Mouse (Mus musculus) midbrain, embryonic 12.5 days (tissue): ENCODE measurements around the gene Amz2. TPM values are rescaled to one million over a fixed set of nuclear protein-coding genes. Genes with fewer than 3 reads are reported as not detected.

Experiments used
- ATAC-seq: fragments of 200-750 bp; cut with Nextera tagmentation; 2 replicates; pipeline ENCODE4 v1.8.0; 2017; ENCODE audit warnings: low read depth, moderate TSS enrichment, moderate library complexity; ENCODE audit not compliant: low FRiP score
- H3K27ac ChIP-seq: fragments of 300-500 bp; sonication (generic); replicated peaks from 2 replicates; pipeline ENCODE4 v1.5.1; 2016; ENCODE audit warnings: mild to moderate bottlenecking
- H3K27me3 ChIP-seq: fragments of 300-500 bp; sonication (generic); 2 replicates; pipeline ENCODE4 v1.6.1; 2016; ENCODE audit warnings: mild to moderate bottlenecking
- H3K36me3 ChIP-seq: fragments of 300-500 bp; sonication (generic); 2 replicates; pipeline ENCODE4 v1.6.1; 2016
- H3K4me1 ChIP-seq: fragments of 300-500 bp; sonication (generic); 2 replicates; pipeline ENCODE4 v1.6.1; 2016
- H3K4me2 ChIP-seq: fragments of 300-500 bp; sonication (generic); replicated peaks from 2 replicates; pipeline ENCODE4 v1.6.1; 2016; ENCODE audit warnings: mild to moderate bottlenecking, moderate library complexity
- H3K4me3 ChIP-seq: fragments of 300-500 bp; sonication (generic); 2 replicates; pipeline ENCODE4 v1.5.1; 2016; ENCODE audit warnings: mild to moderate bottlenecking
- H3K9ac ChIP-seq: fragments of 300-500 bp; sonication (generic); replicated peaks from 2 replicates; pipeline ENCODE4 v1.6.1; 2016; ENCODE audit warnings: mild to moderate bottlenecking, moderate library complexity
- H3K9me3 ChIP-seq: fragments of 300-500 bp; sonication (generic); 2 replicates; pipeline ENCODE4 v1.6.1; 2016; ENCODE audit warnings: mild to moderate bottlenecking
- WGBS: fragments of 180-500 bp; shearing (Covaris S2); methylation state at CpG from one replicate; pipeline ENCODE4 v1.1.7; 2016; 5-methylcytosine and 5-hydroxymethylcytosine counted together
- polyA plus RNA-seq: library from polyadenylated mRNA; unstranded; fragments of >200 nt; fragmentation: Nextera tagmentation; extraction: Ambion mirVana; gene quantifications from 2 replicates; pipeline ENCODE4 v1.2.1, GENCODE M21; 2016

Gene Amz2
- 47.0 and 47.1 TPM in 2 replicates for polyA plus RNA-seq

DNA sequence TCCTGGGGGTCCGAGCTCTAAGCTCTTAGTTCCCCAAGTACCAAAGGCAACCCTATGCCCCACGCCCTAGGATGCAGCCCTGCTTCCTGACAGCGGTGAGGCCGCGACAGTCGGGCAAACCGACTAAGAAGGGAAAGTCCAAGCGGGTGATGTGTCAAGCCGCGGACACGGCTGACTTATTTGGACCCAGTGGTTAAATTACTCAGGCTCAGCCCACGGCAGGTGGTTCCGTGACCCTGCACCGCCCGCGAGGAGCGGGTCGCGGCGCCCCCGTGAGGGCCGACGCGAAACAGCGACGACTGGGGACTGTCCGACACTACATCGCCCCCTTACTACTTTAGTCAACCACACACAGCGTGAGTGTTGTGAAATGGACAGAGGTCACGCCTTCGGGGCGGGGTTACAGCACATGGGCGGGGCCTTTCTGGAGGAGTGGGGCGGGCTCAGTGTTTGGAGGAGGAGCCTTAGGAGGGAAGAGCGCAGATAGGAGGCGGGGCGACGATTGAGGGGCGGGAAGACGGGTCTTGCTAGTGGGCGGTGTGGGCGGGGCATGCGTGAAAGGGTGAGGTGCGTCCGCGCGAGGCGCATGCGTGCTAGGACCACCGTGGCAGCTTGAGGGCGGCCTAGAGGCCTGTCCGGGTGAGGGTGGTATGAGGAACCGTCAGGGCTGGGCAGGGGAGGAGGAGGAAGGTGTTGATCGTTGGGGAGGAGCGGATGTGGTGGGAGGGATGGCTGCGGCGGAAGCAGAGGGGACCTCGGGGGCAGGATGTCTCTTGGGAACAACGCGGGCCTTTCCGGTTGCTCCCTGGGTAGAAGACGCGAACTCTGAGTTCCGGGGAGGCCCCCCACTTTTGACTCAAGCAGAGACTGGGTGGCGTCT is at the start of gene Amz2:
Gene Amz2 (plus strand): TSS at position 555 of the 880 bp plus-strand sequence.
- Histone ChIP-seq H3K4me2 (peak within 1 kb of the TSS; percentile 65), H3K9me3 (no peaks in the 10 kb centered on the region), H3K9ac (peak within 1 kb of the TSS; percentile 76), H3K4me1 (peaks cover 11% of the 10 kb centered on the region), H3K27ac (peak within 1 kb of the TSS; percentile 88), H3K36me3 (peaks cover 23% of the 10 kb centered on the region), H3K27me3 (0 out of 2 replicates have a peak, but pooled peaks cover 4% of the 10 kb centered on the region), H3K4me3 (peak within 1 kb of the TSS; percentile 67)
- ATAC-seq: peak; percentile 97
- under 1% methylated on average over 65 of the region's 65 CpGs for WGBS

DNA sequence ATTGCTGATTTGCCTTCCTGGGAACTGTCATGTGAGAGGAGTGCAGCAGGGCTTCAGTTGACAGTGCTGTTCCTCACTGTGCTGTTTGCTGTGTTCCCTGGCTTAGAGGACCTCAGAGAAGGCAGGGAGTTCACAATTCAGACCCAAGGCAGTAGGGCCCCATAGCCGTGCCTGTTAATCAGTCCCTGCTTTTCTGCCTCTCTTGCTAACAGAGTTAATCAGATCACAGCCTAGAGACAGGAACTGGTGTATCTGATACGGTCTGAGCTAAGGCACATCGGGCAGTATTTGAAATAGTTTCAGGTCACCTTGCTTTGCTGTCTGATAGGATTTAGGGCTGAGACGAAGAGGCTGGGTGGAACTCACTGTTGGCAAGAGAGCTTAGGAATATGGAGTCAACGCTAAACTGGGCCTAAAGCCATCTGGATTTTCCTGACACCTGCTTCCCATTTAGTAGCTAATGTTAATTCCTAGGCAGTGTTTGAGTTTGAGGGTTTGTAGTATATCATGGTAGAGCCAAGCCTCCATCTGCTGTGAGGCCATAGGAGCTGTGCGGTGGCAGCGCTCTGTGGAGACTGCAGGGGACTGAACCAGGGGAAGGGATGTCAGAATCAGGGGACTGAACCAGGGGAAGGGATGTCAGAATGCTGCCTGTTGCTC is 49.1 kb upstream of the Amz2 start:
- H3K27me3 ChIP-seq: no peaks in the 10 kb centered on the region
- H3K36me3 ChIP-seq: peaks cover 13% of the 10 kb centered on the region
- 57% methylated on average over 7 of the region's 7 CpGs for WGBS
- no peak overlapping the region for H3K4me2 ChIP-seq
- peaks cover 21% of the 10 kb centered on the region for H3K4me1 ChIP-seq
- no peak overlapping the region for H3K27ac ChIP-seq
- ATAC-seq: no peak
- H3K9ac ChIP-seq: no peak overlapping the region
- H3K4me3 ChIP-seq: no peak overlapping the region
- H3K9me3 ChIP-seq: no peaks in the 10 kb centered on the region

DNA sequence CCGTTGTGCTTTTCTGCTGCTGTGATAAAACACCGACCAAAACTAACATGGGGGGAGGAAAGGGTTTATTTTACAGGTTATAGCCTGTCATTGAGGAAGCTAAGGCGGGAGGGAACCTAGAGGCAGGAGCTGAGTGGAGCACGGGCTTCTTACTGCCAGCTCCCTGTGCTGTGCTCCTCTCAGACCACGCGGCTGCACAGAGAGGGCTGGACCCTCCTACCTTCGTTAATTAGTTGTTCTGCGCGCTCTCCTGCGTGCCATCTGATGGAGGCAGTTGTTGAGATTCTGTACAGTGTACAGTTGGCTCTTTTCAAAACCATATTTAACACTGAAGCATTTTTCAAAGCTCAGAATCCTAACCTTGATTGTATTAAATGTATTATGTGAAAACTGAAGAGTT is 48.3 kb upstream of the Amz2 start:
- no peaks in the 10 kb centered on the region for H3K27me3 ChIP-seq
- H3K4me1 ChIP-seq: peaks cover 21% of the 10 kb centered on the region
- no peak overlapping the region for H3K4me2 ChIP-seq
- no peak overlapping the region for H3K27ac ChIP-seq
- ATAC-seq: peak; percentile 49; the same call in 1 of the 2 replicates
- H3K9ac ChIP-seq: no peak overlapping the region
- peaks cover 13% of the 10 kb centered on the region for H3K36me3 ChIP-seq
- H3K9me3 ChIP-seq: no peaks in the 10 kb centered on the region
- H3K4me3 ChIP-seq: no peak overlapping the region
- WGBS: 70% methylated on average over 10 of the region's 10 CpGs

DNA sequence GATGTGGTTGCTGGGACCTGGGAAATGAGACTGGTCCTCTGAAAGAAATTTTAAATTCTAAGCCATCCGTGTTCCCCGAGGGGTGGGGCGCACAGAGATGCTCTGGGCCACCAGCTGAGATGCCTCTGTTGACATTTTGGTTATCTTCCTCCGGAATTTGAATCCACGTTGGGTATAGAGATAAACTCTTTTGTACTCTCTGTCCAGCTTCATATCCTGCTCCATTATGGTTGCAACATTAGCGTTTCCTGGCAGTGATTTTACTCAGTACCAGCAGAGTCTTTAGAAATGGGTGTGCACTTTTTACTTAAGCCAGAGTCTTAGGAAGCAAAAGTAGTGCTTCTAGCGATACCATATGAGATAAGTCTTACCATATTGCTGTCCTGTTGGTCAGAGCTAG is 47.7 kb upstream of the Amz2 start:
- Histone ChIP-seq H3K4me1 (peaks cover 21% of the 10 kb centered on the region), H3K36me3 (peaks cover 10% of the 10 kb centered on the region), H3K4me3 (no peak overlapping the region), H3K9me3 (no peaks in the 10 kb centered on the region), H3K4me2 (no peak overlapping the region), H3K9ac (no peak overlapping the region), H3K27ac (no peak overlapping the region), H3K27me3 (no peaks in the 10 kb centered on the region)
- ATAC-seq: no peak
- 74% methylated on average over 7 of the region's 7 CpGs for WGBS

DNA sequence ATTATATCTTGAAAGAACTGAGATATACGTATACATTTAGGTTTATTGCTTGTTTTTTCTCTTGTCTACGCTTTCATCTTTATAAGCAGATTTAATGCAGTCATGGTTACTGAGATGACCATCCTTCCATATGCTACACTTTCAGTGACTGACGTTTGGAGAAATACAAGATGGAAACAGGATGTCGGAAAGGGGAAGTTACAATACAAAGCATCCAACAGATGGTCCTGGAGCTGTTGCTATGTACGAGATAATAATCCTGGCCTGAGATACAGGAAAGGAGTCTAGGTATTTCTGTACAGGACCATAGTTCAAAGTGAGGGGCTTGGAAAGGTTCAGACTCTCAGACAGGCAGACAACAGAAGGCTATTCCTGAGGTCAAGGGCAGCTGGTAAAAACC is 45.1 kb upstream of the Amz2 start:
- Histone ChIP-seq H3K4me3 (no peak overlapping the region), H3K4me2 (no peak overlapping the region), H3K27ac (no peak overlapping the region), H3K9me3 (no peaks in the 10 kb centered on the region), H3K36me3 (no peaks in the 10 kb centered on the region), H3K27me3 (no peaks in the 10 kb centered on the region), H3K9ac (no peak overlapping the region), H3K4me1 (peaks cover 21% of the 10 kb centered on the region)
- WGBS: 87% methylated on average over 5 of the region's 5 CpGs
- ATAC-seq: no peak

DNA sequence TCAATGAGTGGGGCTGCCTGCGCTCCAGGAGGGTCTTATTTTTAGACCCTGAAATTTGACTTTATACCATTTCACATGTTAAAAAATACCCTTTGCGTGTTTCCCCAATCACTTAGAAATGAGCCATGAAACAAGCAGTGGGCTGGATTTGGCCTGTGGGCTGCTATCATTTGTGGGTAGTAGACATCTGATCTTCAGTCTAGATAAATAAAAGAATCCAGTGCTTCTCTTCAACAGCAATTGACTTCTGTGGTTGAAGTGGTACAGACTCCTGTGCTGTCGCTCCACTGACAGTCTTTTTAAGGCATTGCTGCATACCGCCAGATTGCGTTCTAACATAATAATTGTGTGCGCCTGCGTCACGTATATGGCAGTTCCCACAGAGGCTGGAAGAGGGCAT is 40.5 kb upstream of the Amz2 start:
- no peak for ATAC-seq
- Histone ChIP-seq H3K36me3 (no peaks in the 10 kb centered on the region), H3K9ac (no peak overlapping the region)

DNA sequence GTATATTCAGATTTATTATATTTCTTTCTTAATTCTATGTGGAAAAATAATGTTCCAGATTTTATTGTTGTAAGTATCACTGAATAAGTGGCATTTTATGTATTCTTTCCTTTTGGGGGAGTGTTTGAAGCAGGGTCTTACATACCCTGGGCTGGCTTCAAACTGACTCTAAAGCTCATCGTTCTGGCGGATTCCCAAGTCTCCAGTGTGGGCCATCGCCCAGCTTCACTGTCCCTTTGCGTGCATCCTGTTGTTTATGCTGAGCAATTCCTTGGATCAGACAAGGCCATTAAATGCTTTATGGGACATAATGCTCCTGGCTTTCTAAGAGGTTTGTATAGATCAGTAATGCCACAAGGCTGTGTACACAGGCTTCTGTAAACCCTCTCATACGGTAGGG is 36.7 kb upstream of the Amz2 start:
- Histone ChIP-seq H3K4me1 (no peaks in the 10 kb centered on the region), H3K9ac (no peak overlapping the region), H3K36me3 (peaks cover 8% of the 10 kb centered on the region; the same call in 1 of the 2 replicates), H3K9me3 (no peaks in the 10 kb centered on the region), H3K4me2 (no peak overlapping the region), H3K27me3 (no peaks in the 10 kb centered on the region), H3K4me3 (no peak overlapping the region), H3K27ac (no peak overlapping the region)
- ATAC-seq: no peak
- 91% methylated on average over 5 of the region's 5 CpGs for WGBS

More for the DNA sequence above, 40.5 kb upstream of the Amz2 start:
- 95% methylated on average over 8 of the region's 8 CpGs for WGBS
- Histone ChIP-seq H3K4me1 (no peaks in the 10 kb centered on the region), H3K27me3 (no peaks in the 10 kb centered on the region), H3K9me3 (no peaks in the 10 kb centered on the region), H3K4me2 (no peak overlapping the region), H3K4me3 (no peak overlapping the region), H3K27ac (no peak overlapping the region)

DNA sequence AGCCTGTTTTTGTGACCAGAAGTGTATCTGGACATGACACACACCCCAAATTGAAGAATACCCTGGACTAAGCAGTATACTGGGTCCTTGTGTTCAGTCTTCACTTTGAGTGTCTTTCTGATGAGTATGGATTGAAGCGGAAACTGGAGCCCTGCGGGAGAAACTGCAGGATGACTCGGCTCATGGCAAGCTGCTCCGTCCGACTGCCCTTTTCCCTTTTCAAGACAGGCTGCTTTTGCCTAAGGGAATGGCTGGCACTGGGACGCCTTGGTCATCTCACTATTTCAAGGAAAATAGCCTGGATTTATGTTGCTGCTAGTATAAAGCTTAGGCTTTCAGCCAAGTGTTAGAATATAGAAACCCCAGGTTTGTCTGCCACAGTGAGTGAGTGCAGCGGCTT is 34.5 kb upstream of the Amz2 start:
- WGBS: 85% methylated on average over 7 of the region's 7 CpGs
- Histone ChIP-seq H3K4me1 (no peaks in the 10 kb centered on the region), H3K9me3 (no peaks in the 10 kb centered on the region), H3K4me3 (no peak overlapping the region), H3K4me2 (no peak overlapping the region), H3K27me3 (no peaks in the 10 kb centered on the region), H3K9ac (no peak overlapping the region), H3K27ac (no peak overlapping the region), H3K36me3 (peaks cover 21% of the 10 kb centered on the region)
- ATAC-seq: no peak

DNA sequence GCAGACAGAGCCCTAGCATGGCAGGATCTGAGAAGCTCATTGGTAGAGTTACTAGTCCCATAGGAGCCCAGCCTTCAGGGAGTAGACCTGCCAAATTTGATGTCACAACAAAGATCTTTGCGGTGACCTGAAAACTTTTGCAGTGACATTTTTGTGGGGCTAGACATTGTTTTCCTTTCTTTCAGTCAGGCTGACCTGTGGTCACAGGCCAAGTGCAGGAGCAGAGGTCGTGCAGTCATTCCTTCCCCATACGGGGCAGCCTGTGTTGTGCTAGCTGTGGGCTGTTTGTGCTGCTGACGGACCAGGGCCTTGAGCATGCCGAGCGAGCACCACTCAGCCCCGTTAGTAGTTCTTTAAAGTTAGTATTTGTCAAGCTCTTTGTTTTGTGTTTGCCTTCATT is 34.0 kb upstream of the Amz2 start:
- no peaks in the 10 kb centered on the region for H3K27me3 ChIP-seq
- ATAC-seq: no peak
- no peak overlapping the region for H3K27ac ChIP-seq
- no peak overlapping the region for H3K9ac ChIP-seq
- no peak overlapping the region for H3K4me2 ChIP-seq
- H3K9me3 ChIP-seq: no peaks in the 10 kb centered on the region
- no peak overlapping the region for H3K4me3 ChIP-seq
- no peaks in the 10 kb centered on the region for H3K4me1 ChIP-seq
- peaks cover 26% of the 10 kb centered on the region for H3K36me3 ChIP-seq
- 57% methylated on average over 7 of the region's 7 CpGs for WGBS

DNA sequence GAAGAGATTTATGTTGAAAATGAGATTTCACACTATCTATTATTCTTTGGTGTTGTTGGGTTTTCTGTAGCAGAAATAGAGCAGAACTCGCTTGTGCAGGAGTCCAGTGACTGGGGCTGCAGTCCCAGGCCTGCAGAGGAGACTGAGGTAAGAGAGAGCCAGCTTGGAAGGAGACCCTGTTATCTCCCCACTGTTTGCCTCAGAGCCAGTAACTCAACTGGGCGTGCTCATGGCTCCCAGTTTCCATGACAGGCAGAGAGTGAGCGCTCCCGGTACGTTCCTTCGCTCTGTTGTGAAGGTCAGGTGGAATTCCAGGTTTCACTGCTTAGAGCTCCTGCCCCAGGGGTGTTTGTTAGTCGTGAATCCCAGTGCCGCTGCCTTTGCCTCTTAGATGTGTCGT is 33.1 kb upstream of the Amz2 start:
- Histone ChIP-seq H3K4me3 (no peak overlapping the region), H3K36me3 (peaks cover 34% of the 10 kb centered on the region), H3K9me3 (no peaks in the 10 kb centered on the region), H3K27me3 (no peaks in the 10 kb centered on the region), H3K4me2 (no peak overlapping the region), H3K9ac (no peak overlapping the region), H3K4me1 (no peaks in the 10 kb centered on the region), H3K27ac (no peak overlapping the region)
- 92% methylated on average over 9 of the region's 9 CpGs for WGBS
- no peak for ATAC-seq

DNA sequence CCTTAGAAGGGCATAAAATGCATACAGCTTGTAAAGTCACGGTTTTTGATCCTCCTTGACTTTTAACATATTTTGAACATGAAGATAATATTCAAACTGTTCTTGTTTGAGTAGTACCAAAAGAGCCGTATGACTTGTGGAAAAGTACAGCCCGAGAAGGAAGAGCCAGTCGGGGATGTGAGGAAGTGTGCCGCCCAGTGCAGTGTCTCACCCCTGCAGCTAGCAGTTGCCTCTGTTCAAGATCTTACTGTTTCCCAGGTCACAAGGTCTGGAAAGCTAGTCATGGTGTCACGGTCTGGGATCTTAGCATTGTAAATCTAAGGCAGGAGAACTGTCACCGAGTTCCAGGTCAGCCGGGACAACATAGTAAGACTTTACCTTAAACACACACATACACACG is 31.0 kb upstream of the Amz2 start:
- Histone ChIP-seq H3K9me3 (no peaks in the 10 kb centered on the region), H3K9ac (no peak overlapping the region), H3K4me2 (no peak overlapping the region), H3K27ac (no peak overlapping the region), H3K4me3 (no peak overlapping the region), H3K4me1 (no peaks in the 10 kb centered on the region), H3K27me3 (no peaks in the 10 kb centered on the region), H3K36me3 (peaks cover 43% of the 10 kb centered on the region)
- WGBS: 93% methylated on average over 9 of the region's 9 CpGs
- ATAC-seq: no peak

DNA sequence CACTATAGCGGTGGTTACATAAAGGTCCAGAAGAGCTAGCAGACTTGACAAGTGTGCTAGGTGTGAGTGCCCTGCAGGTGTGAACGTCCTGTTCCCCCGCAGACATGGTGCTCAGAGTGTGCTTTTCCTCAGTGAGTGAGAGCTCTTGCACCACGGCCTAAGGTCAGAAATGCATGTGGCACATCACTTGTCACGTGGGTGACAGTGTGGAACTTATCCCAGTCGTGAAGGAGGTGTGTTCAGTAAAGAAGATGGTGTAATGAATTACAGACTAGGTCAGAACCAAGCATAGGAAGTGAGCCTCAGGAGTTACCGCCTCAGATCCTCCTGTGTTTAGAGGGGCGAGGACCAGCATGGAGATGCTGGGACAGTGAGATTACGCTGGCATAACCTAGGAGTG is 30.5 kb upstream of the Amz2 start:
- H3K4me1 ChIP-seq: no peaks in the 10 kb centered on the region
- 92% methylated on average over 9 of the region's 9 CpGs for WGBS
- no peak for ATAC-seq

More for the DNA sequence above, 30.5 kb upstream of the Amz2 start:
- Histone ChIP-seq H3K4me3 (no peak overlapping the region), H3K9me3 (no peaks in the 10 kb centered on the region), H3K27ac (no peak overlapping the region), H3K36me3 (peaks cover 43% of the 10 kb centered on the region), H3K27me3 (no peaks in the 10 kb centered on the region), H3K9ac (no peak overlapping the region), H3K4me2 (no peak overlapping the region)
